Mouse (Mus musculus) MEL (cell line): ENCODE data around the gene As3mt. TPM values are rescaled to one million over a fixed set of nuclear protein-coding genes. Genes with fewer than 3 reads are reported as not detected.

Experiments
- DNase-seq: peaks from one replicate; pipeline ENCODE4 v3.0.0; 2011; ENCODE audit warnings: low read depth, low spot score
- H3K27ac ChIP-seq: 2 replicates; pipeline ENCODE4 v1.5.1; 2012; ENCODE audit warnings: low read depth, mild to moderate bottlenecking, control low read depth, low read length, moderate library complexity; ENCODE audit not compliant: control insufficient read depth
- H3K27me3 ChIP-seq, 2 experiments: fragments of 150-350 bp in 1 of 2; sonication (generic) in 1 of 2; 2 replicates each; pipeline ENCODE4 v1.6.1; 2012; ENCODE audit warnings: low read length in 2 of 2, mild to moderate bottlenecking in 2 of 2, improper control_type of control experiment in 1 of 2, moderate library complexity in 1 of 2; ENCODE audit not compliant: insufficient read depth in 2 of 2, control insufficient read depth in 1 of 2
- H3K36me3 ChIP-seq, 2 experiments: 2 replicates each; pipeline ENCODE4 v1.6.1; 2012 to 2014; ENCODE audit warnings: low read length in 2 of 2, improper control_type of control experiment in 1 of 2, inconsistent platforms in 1 of 2, mild to moderate bottlenecking in 1 of 2; ENCODE audit not compliant: insufficient read depth in 2 of 2, control insufficient read depth in 1 of 2
- H3K4me1 ChIP-seq, 2 experiments: fragments of 150-350 bp in 1 of 2; sonication (generic) in 1 of 2; 2 replicates each; pipeline ENCODE4 v1.6.1; 2012; ENCODE audit warnings: low read length in 2 of 2, improper control_type of control experiment in 1 of 2, mild to moderate bottlenecking in 1 of 2; ENCODE audit not compliant: insufficient read depth in 2 of 2, control insufficient read depth in 1 of 2
- H3K4me3 ChIP-seq, 2 experiments: fragments of 150-350 bp in 1 of 2; sonication (generic) in 1 of 2; 2 replicates each; pipeline ENCODE4 v1.5.1; 2012; ENCODE audit warnings: low read depth in 2 of 2, low read length in 2 of 2, mild to moderate bottlenecking in 2 of 2, moderate library complexity in 2 of 2, control low read depth in 1 of 2, improper control_type of control experiment in 1 of 2; ENCODE audit not compliant: control insufficient read depth in 1 of 2, insufficient read depth in 1 of 2
- H3K79me2 ChIP-seq: 2 replicates; pipeline ENCODE4 v1.6.1; 2012; ENCODE audit warnings: mild to moderate bottlenecking, low read length, moderate library complexity; ENCODE audit not compliant: control insufficient read depth, poor library complexity, insufficient read depth
- H3K9ac ChIP-seq: 2 replicates; pipeline ENCODE4 v1.6.1; 2012; ENCODE audit warnings: low read depth, mild to moderate bottlenecking, control low read depth, low read length, moderate library complexity; ENCODE audit not compliant: control insufficient read depth, poor library complexity, severe bottlenecking
- H3K9me3 ChIP-seq: fragments of 150-350 bp; sonication (generic); replicated peaks from 2 replicates; pipeline ENCODE4 v1.6.1; 2012; ENCODE audit warnings: mild to moderate bottlenecking, low read length, improper control_type of control experiment, moderate library complexity; ENCODE audit not compliant: insufficient read depth
- E2F4 ChIP-seq: IDR thresholded peaks from 2 replicates; pipeline ENCODE4 v1.6.1; 2011; ENCODE audit warnings: low read depth, low read length, improper control_type of control experiment, borderline replicate concordance
- ELF1 ChIP-seq: IDR thresholded peaks from 2 replicates; pipeline ENCODE4 v1.6.1; 2014; ENCODE audit warnings: low read depth, mild to moderate bottlenecking, inconsistent platforms, low read length, improper control_type of control experiment, moderate library complexity
- EP300 ChIP-seq, 2 experiments: IDR thresholded peaks; 2 replicates each; pipeline ENCODE4 v1.6.1; 2011; ENCODE audit warnings: improper control_type of control experiment in 2 of 2, low read length in 2 of 2, low read depth in 1 of 2, mild to moderate bottlenecking in 1 of 2
- ETS1 ChIP-seq: IDR thresholded peaks from 2 replicates; pipeline ENCODE4 v1.6.1; 2012; ENCODE audit warnings: low read depth, mild to moderate bottlenecking, inconsistent platforms, low read length, improper control_type of control experiment, moderate library complexity
- GATA1 ChIP-seq: IDR thresholded peaks from 2 replicates; pipeline ENCODE4 v1.6.1; 2011; ENCODE audit warnings: low read depth, low read length, improper control_type of control experiment
- HCFC1 ChIP-seq: IDR thresholded peaks from 2 replicates; pipeline ENCODE4 v1.6.1; 2012; ENCODE audit warnings: low read depth, mild to moderate bottlenecking, inconsistent platforms, low read length, improper control_type of control experiment, moderate library complexity
- JUND ChIP-seq: IDR thresholded peaks from 2 replicates; pipeline ENCODE4 v1.6.1; 2011; ENCODE audit warnings: low read depth, mild to moderate bottlenecking, improper control_type of control experiment, low read length
- MAFK ChIP-seq: IDR thresholded peaks from 2 replicates; pipeline ENCODE4 v1.6.1; 2011; ENCODE audit warnings: low read depth, mild to moderate bottlenecking, low read length, improper control_type of control experiment, borderline replicate concordance
- MAX ChIP-seq: IDR thresholded peaks from 2 replicates; pipeline ENCODE4 v1.6.1; 2011; ENCODE audit warnings: low read length, improper control_type of control experiment
- MAZ ChIP-seq: IDR thresholded peaks from 2 replicates; pipeline ENCODE4 v1.6.1; 2012; ENCODE audit warnings: low read depth, mild to moderate bottlenecking, inconsistent platforms, low read length, improper control_type of control experiment
- MXI1 ChIP-seq: IDR thresholded peaks from 2 replicates; pipeline ENCODE4 v1.6.1; 2011; ENCODE audit warnings: mild to moderate bottlenecking, low read depth, low read length, improper control_type of control experiment
- MYC ChIP-seq: IDR thresholded peaks from 2 replicates; pipeline ENCODE4 v1.6.1; 2011; ENCODE audit warnings: low read depth, mild to moderate bottlenecking, low read length, improper control_type of control experiment, moderate library complexity
- NELFE ChIP-seq: IDR thresholded peaks from 2 replicates; pipeline ENCODE4 v1.6.1; 2011; ENCODE audit warnings: low read depth, low read length, improper control_type of control experiment
- NRF1 ChIP-seq: IDR thresholded peaks from 2 replicates; pipeline ENCODE4 v1.6.1; 2014; ENCODE audit warnings: low read depth, mild to moderate bottlenecking, inconsistent platforms, low read length, improper control_type of control experiment, moderate library complexity; ENCODE audit not compliant: poor library complexity, insufficient read depth, severe bottlenecking
- POLR2AphosphoS2 ChIP-seq: IDR thresholded peaks from 2 replicates; pipeline ENCODE4 v1.6.1; 2011; ENCODE audit warnings: low read length, improper control_type of control experiment
- RAD21 ChIP-seq: IDR thresholded peaks from 2 replicates; pipeline ENCODE4 v1.6.1; 2011; ENCODE audit warnings: mild to moderate bottlenecking, low read depth, low read length, improper control_type of control experiment
- RCOR1 ChIP-seq: IDR thresholded peaks from 2 replicates; pipeline ENCODE4 v1.6.1; 2012; ENCODE audit warnings: low read depth, mild to moderate bottlenecking, inconsistent platforms, low read length, improper control_type of control experiment
- SIN3A ChIP-seq: IDR thresholded peaks from 2 replicates; pipeline ENCODE4 v1.6.1; 2012; ENCODE audit warnings: low read length, improper control_type of control experiment, inconsistent platforms
- TAL1 ChIP-seq: IDR thresholded peaks from 2 replicates; pipeline ENCODE4 v1.6.1; 2012; ENCODE audit warnings: mild to moderate bottlenecking, inconsistent platforms, low read length, moderate library complexity, mixed read lengths
- TCF12 ChIP-seq: IDR thresholded peaks from 2 replicates; pipeline ENCODE4 v1.6.1; 2014; ENCODE audit warnings: low read depth, mild to moderate bottlenecking, inconsistent platforms, low read length, improper control_type of control experiment, moderate library complexity
- USF1 ChIP-seq: IDR thresholded peaks from 2 replicates; pipeline ENCODE4 v1.6.1; 2014; ENCODE audit warnings: low read depth, mild to moderate bottlenecking, inconsistent platforms, low read length, improper control_type of control experiment, moderate library complexity
- ZC3H11A ChIP-seq: IDR thresholded peaks from 2 replicates; pipeline ENCODE4 v1.6.1; 2012; ENCODE audit warnings: low read depth, mild to moderate bottlenecking, inconsistent platforms, low read length, improper control_type of control experiment
- polyA plus RNA-seq, 2 experiments: library from polyadenylated mRNA; stranded (reverse) in 1 of 2; unstranded in 1 of 2; fragments of >175 nt in 1 of 2; fragments of >200 nt in 1 of 2; gene quantifications; 2 replicates each; pipeline versions ENCODE4 v1.2.1 to v1.2.4; 2012; ENCODE audit warnings: low replicate concordance in 2 of 2, low read depth in 1 of 2; ENCODE audit not compliant: insufficient read length in 2 of 2, insufficient read depth in 1 of 2, missing spikeins in 1 of 2
- total RNA-seq: library from RNA; depleted of rRNA; stranded (reverse); fragments of 300-350 nt; gene quantifications from 2 replicates; pipeline ENCODE4 v1.2.3, GENCODE M21; 2012

As3mt gene
- total and polyA plus RNA-seq, 3 experiments: 17.0 to 52.2 TPM; not detected in 1

DNA sequence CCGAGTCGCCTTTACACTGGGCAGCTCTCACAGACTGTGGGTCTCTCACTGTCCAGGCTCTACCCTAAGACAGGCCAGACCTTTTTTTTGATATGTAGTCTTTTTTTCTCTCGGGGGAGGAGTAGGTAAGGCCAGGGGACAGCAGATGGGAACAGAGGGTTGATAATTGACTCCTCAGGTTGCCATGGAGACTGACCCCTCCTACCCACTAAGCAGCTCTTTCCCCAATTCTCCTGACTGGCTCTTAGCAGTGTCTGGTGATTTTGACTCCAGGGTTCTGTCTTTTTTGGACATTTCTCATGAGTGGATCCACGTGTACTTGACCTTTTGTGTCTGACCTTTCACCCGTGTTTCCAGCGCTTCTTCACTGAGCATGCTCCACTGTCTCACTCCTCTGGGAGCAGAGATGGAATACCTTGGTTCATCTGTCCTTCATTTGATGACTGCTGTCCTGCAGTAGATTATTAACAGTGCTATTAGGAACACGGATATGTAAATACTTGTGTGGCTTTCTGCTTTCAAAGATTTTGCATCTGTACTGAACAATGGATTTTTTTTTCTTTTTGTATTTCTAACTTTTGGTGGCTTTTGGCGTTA, 20.0 kb downstream of the As3mt start:
- H3K9me3 ChIP-seq: no peaks in the 10 kb centered on the region
- H3K27ac ChIP-seq: no peak overlapping the region
- no peaks in the 10 kb centered on the region for H3K79me2 ChIP-seq
- DNase-seq: peak; percentile 75
- no peak overlapping the region for H3K4me3 ChIP-seq
- H3K4me1 ChIP-seq: peaks cover 10 to 22% of the 10 kb centered on the region in 2 experiments
- TF ChIP-seq MYC: no peak
- TF ChIP-seq GATA1: no peak
- no peak for TF ChIP-seq ELF1
- TF ChIP-seq RAD21: no peak
- no peak overlapping the region for H3K9ac ChIP-seq
- no peaks in the 10 kb centered on the region for H3K27me3 ChIP-seq
- H3K36me3 ChIP-seq: peaks cover 0 to 18% of the 10 kb centered on the region in 2 experiments; a peak in 2 of 4 replicates

DNA sequence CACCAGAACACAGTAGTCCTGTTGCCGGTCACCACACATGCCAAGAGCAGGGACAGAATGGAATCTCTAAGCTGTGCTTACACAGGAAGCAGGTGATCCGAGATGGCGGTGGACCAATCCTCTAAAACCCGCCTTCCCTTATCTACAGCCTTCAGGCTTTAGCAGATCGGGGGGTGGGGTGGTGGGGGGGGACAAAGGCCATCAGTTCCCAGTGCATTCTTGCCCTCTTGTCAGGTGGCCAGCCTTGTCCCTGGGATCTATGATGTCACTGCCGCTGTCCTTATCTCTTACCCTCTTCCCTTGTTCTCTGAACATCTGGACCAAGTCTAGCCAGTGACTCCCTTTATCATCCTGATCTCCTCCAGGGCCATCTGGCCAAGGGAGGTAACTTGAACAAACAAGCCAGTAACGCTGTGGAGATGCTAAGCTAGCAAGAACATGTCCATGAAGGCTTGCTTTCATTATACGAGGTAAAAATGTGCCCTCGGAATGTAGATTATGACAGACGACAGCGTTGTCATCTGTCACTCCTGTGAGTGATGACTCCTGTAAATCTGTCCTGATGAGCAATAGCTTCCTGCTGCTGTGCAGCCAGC, 20.8 kb downstream of the As3mt start:
- DNase-seq: peak; percentile 76
- no peak overlapping the region for H3K9ac ChIP-seq

DNA sequence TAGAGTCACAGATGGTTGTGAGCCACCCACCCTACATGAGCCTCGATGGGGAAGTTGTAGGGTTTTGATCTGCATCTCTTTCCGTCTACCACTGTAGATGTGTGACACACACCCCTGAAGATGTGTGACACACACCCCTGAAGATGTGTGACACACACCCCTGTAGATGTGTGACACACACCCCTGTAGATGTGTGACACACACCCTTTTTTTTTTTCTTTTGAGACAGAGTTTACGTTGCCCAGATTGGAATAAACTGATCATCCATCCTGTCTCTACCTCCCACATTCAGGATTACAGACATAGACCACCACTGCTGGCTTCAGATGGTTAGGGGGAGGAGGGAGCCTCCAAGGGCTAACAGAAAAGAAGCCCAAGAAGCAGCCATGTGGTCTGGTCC, 21.7 kb downstream of the As3mt start:
- Histone ChIP-seq H3K4me3 (no peak overlapping the region), H3K4me1 (peaks cover 10 to 22% of the 10 kb centered on the region in 2 experiments), H3K27ac (no peak overlapping the region), H3K9ac (no peak overlapping the region), H3K9me3 (no peaks in the 10 kb centered on the region), H3K36me3 (peaks cover 0 to 18% of the 10 kb centered on the region in 2 experiments; a peak in 2 of 4 replicates), H3K79me2 (no peaks in the 10 kb centered on the region), H3K27me3 (no peaks in the 10 kb centered on the region)
- TF ChIP-seq SIN3A (no peak), RAD21 (no peak), MAFK (no peak), MAX (0 out of 2 replicates have a peak, but pooled peaks have one; percentile 15), JUND (no peak)
- no peak for DNase-seq

More for the DNA sequence above, 20.8 kb downstream of the As3mt start:
- TF ChIP-seq NELFE: no peak
- TF ChIP-seq HCFC1: 0 out of 2 replicates have a peak, but pooled peaks have one; percentile 37
- TF ChIP-seq POLR2AphosphoS2: no peak
- peak; percentile 81 for TF ChIP-seq MAZ
- peak; percentile 66 for TF ChIP-seq MXI1
- TF ChIP-seq JUND: peak; percentile 46; the same call in 1 of the 2 replicates
- TF ChIP-seq ZC3H11A: no peak
- TF ChIP-seq GATA1: peak; percentile 77
- TF ChIP-seq ETS1: peak; percentile 91
- no peak for TF ChIP-seq E2F4
- TF ChIP-seq MAX: peak; percentile 52
- TF ChIP-seq EP300 (IDR thresholded peaks at IDR 0.05; ENCODE audit: low read depth in 1 of 2, low read length in 2 of 2): peak; percentile 63 to 84
- TF ChIP-seq SIN3A: peak; percentile 60; the same call in 1 of the 2 replicates
- 0 out of 2 replicates have a peak, but pooled peaks have one; percentile 19 for TF ChIP-seq NRF1
- TF ChIP-seq USF1: peak; percentile 57; the same call in 1 of the 2 replicates
- TF ChIP-seq TAL1: peak; percentile 85
- peak; percentile 61 for TF ChIP-seq RCOR1
- peak; percentile 93 for TF ChIP-seq TCF12
- Histone ChIP-seq H3K79me2 (no peaks in the 10 kb centered on the region), H3K4me1 (peaks cover 10 to 22% of the 10 kb centered on the region in 2 experiments), H3K27ac (peak overlapping the region; percentile 15; the same call in 1 of the 2 replicates), H3K27me3 (no peaks in the 10 kb centered on the region), H3K36me3 (peaks cover 0 to 18% of the 10 kb centered on the region in 2 experiments; a peak in 2 of 4 replicates), H3K9me3 (no peaks in the 10 kb centered on the region), H3K4me3 (no peak overlapping the region)
